Mouse (Mus musculus): Measurements from ENCODE around the gene Hikeshi. TPM values are rescaled to one million over a fixed set of nuclear protein-coding genes. Genes with fewer than 3 reads are reported as not detected.

Hikeshi gene
- polyA plus RNA-seq (2016; fragmentation: Nextera tagmentation; extraction: Ambion mirVana), result 131 and 136 TPM in 2 replicates

- Histone ChIP-seq H3K4me1 (peaks cover 9% of the 10 kb centered on the region; the same call in 1 of the 2 replicates), H3K27me3 (ENCODE audit: insufficient read depth, poor library complexity, severe bottlenecking) (no peaks in the 10 kb centered on the region), H3K36me3 (no peaks in the 10 kb centered on the region), H3K27ac (peak within 1 kb of the TSS; percentile 94), H3K4me3 (peak within 1 kb of the TSS; percentile 88), H3K9me3 (no peaks in the 10 kb centered on the region)
- peak; percentile 98 for DNase-seq (ENCODE audit: low spot score)
- under 1% methylated on average over 45 of the region's 45 CpGs for WGBS
These were observed at the start of gene Hikeshi for GRCm38 (mm10) chr7:89940571-89941463. Gene Hikeshi, minus strand, starts transcription at chr7:89941204.

- Histone ChIP-seq H3K4me1 (0 out of 2 replicates have a peak, but pooled peaks cover 6% of the 10 kb centered on the region), H3K4me3 (no peak overlapping the region), H3K36me3 (no peaks in the 10 kb centered on the region), H3K27ac (no peak overlapping the region), H3K27me3 (ENCODE audit: insufficient read depth, poor library complexity, severe bottlenecking) (no peaks in the 10 kb centered on the region), H3K9me3 (no peaks in the 10 kb centered on the region)
- DNase-seq (ENCODE audit: low spot score), result no peak
These were observed 43.4 kb upstream of the Hikeshi start for GRCm38 (mm10) chr7:89984421-89984820.

- Histone ChIP-seq H3K27me3 (ENCODE audit: insufficient read depth, poor library complexity, severe bottlenecking) (no peaks in the 10 kb centered on the region), H3K4me1 (peaks cover 15% of the 10 kb centered on the region; the same call in 1 of the 2 replicates), H3K36me3 (no peaks in the 10 kb centered on the region), H3K27ac (no peak overlapping the region), H3K4me3 (no peak overlapping the region), H3K9me3 (no peaks in the 10 kb centered on the region)
- no peak for DNase-seq (ENCODE audit: low spot score)
- WGBS, result 91% methylated on average over 2 of the region's 2 CpGs
These were observed 42.4 kb upstream of the Hikeshi start for GRCm38 (mm10) chr7:89983441-89983840.

GRCm38 (mm10) chr7:89981557-89981956 is 40.6 kb upstream of the Hikeshi start:
- Histone ChIP-seq H3K9me3 (no peaks in the 10 kb centered on the region), H3K4me1 (peaks cover 16% of the 10 kb centered on the region; the same call in 1 of the 2 replicates), H3K36me3 (peaks cover 5% of the 10 kb centered on the region; the same call in 1 of the 2 replicates), H3K4me3 (peak overlapping the region; percentile 87), H3K27ac (peak overlapping the region; percentile 98), H3K27me3 (ENCODE audit: insufficient read depth, poor library complexity, severe bottlenecking) (no peaks in the 10 kb centered on the region)
- DNase-seq (ENCODE audit: low spot score), result no peak
- 18% methylated on average over 10 of the region's 10 CpGs for WGBS

- Histone ChIP-seq H3K27me3 (ENCODE audit: insufficient read depth, poor library complexity, severe bottlenecking) (no peaks in the 10 kb centered on the region), H3K4me3 (peak within 1 kb of the TSS; percentile 87), H3K27ac (peak within 1 kb of the TSS; percentile 98), H3K9me3 (no peaks in the 10 kb centered on the region), H3K4me1 (peaks cover 16% of the 10 kb centered on the region; the same call in 1 of the 2 replicates), H3K36me3 (peaks cover 13% of the 10 kb centered on the region)
- peak; percentile 96 for DNase-seq (ENCODE audit: low spot score)
- WGBS, result under 1% methylated on average over 87 of the region's 87 CpGs
These were observed 39.8 kb upstream of the Hikeshi start, which contains the start of gene Eed for GRCm38 (mm10) chr7:89980485-89981422. Gene Eed, minus strand, starts transcription at chr7:89980983.

- Histone ChIP-seq H3K4me3 (peak overlapping the region; percentile 87), H3K27ac (peak overlapping the region; percentile 98), H3K4me1 (peaks cover 16% of the 10 kb centered on the region; the same call in 1 of the 2 replicates), H3K27me3 (ENCODE audit: insufficient read depth, poor library complexity, severe bottlenecking) (no peaks in the 10 kb centered on the region), H3K9me3 (no peaks in the 10 kb centered on the region), H3K36me3 (peaks cover 19% of the 10 kb centered on the region)
- no peak for DNase-seq (ENCODE audit: low spot score)
- WGBS, result under 1% methylated on average over 31 of the region's 31 CpGs
These were observed 39.1 kb upstream of the Hikeshi start for GRCm38 (mm10) chr7:89980133-89980484.

GRCm38 (mm10) chr7:89979432-89980130 is 38.6 kb upstream of the Hikeshi start:
- whole genome bisulfite sequencing, result 5% methylated on average over 23 of the region's 23 CpGs
- peaks cover 16% of the 10 kb centered on the region; the same call in 1 of the 2 replicates for H3K4me1 ChIP-seq
- no peaks in the 10 kb centered on the region for H3K27me3 ChIP-seq (ENCODE audit: insufficient read depth, poor library complexity, severe bottlenecking)
- H3K27ac ChIP-seq, result peak overlapping the region; percentile 98
- peaks cover 22% of the 10 kb centered on the region for H3K36me3 ChIP-seq
- H3K4me3 ChIP-seq, result peak overlapping the region; percentile 87
- H3K9me3 ChIP-seq, result no peaks in the 10 kb centered on the region
- DNase-seq (ENCODE audit: low spot score), result no peak

GRCm38 (mm10) chr7:89976796-89977195 is 35.8 kb upstream of the Hikeshi start:
- H3K27ac ChIP-seq, result no peak overlapping the region
- H3K4me3 ChIP-seq, result no peak overlapping the region
- no peaks in the 10 kb centered on the region for H3K9me3 ChIP-seq
- H3K27me3 ChIP-seq (ENCODE audit: insufficient read depth, poor library complexity, severe bottlenecking), result no peaks in the 10 kb centered on the region
- peaks cover 50% of the 10 kb centered on the region for H3K36me3 ChIP-seq
- peaks cover 12% of the 10 kb centered on the region; the same call in 1 of the 2 replicates for H3K4me1 ChIP-seq
- DNase-seq (ENCODE audit: low spot score), result no peak
- WGBS, result 93% methylated on average over 7 of the region's 7 CpGs

- no peak for DNase-seq (ENCODE audit: low spot score)
- H3K4me1 ChIP-seq, result peaks cover 9% of the 10 kb centered on the region; the same call in 1 of the 2 replicates
- H3K4me3 ChIP-seq, result no peak overlapping the region
- peaks cover 59% of the 10 kb centered on the region for H3K36me3 ChIP-seq
- H3K27ac ChIP-seq, result no peak overlapping the region
- H3K27me3 ChIP-seq (ENCODE audit: insufficient read depth, poor library complexity, severe bottlenecking), result no peaks in the 10 kb centered on the region
- 84% methylated on average over 1 of the region's 1 CpGs for WGBS
- no peaks in the 10 kb centered on the region for H3K9me3 ChIP-seq
These were observed 34.6 kb upstream of the Hikeshi start for GRCm38 (mm10) chr7:89975571-89975970.

GRCm38 (mm10) chr7:89967235-89967634 is 26.2 kb upstream of the Hikeshi start:
- Histone ChIP-seq H3K36me3 (peaks cover 91% of the 10 kb centered on the region), H3K4me3 (no peak overlapping the region), H3K4me1 (no peaks in the 10 kb centered on the region), H3K27ac (no peak overlapping the region), H3K27me3 (ENCODE audit: insufficient read depth, poor library complexity, severe bottlenecking) (no peaks in the 10 kb centered on the region), H3K9me3 (no peaks in the 10 kb centered on the region)
- 86% methylated on average over 2 of the region's 2 CpGs for WGBS
- DNase-seq (ENCODE audit: low spot score), result no peak

- peaks cover 91% of the 10 kb centered on the region for H3K36me3 ChIP-seq
- WGBS, result 94% methylated on average over 1 of the region's 1 CpGs
- no peak overlapping the region for H3K4me3 ChIP-seq
These were observed 25.8 kb upstream of the Hikeshi start for GRCm38 (mm10) chr7:89966771-89967170.

GRCm38 (mm10) chr7:89963135-89963534 is 22.1 kb upstream of the Hikeshi start:
- no peak for DNase-seq (ENCODE audit: low spot score)
- Histone ChIP-seq H3K27ac (no peak overlapping the region), H3K9me3 (no peaks in the 10 kb centered on the region), H3K4me3 (no peak overlapping the region), H3K27me3 (ENCODE audit: insufficient read depth, poor library complexity, severe bottlenecking) (no peaks in the 10 kb centered on the region), H3K4me1 (no peaks in the 10 kb centered on the region), H3K36me3 (peaks cover 85% of the 10 kb centered on the region)

More at GRCm38 (mm10) chr7:89966771-89967170, 25.8 kb upstream of the Hikeshi start:
- Histone ChIP-seq H3K9me3 (no peaks in the 10 kb centered on the region), H3K27ac (no peak overlapping the region), H3K27me3 (ENCODE audit: insufficient read depth, poor library complexity, severe bottlenecking) (no peaks in the 10 kb centered on the region), H3K4me1 (no peaks in the 10 kb centered on the region)
- no peak for DNase-seq (ENCODE audit: low spot score)
